Mouse (Mus musculus) lung, adult 2 months (tissue): Measurements from ENCODE around the gene Ptpa.

Experiments
- CTCF ChIP-seq: fragments of 200-500 bp; IDR thresholded peaks from 2 replicates; pipeline ENCODE4 v1.5.1; 2011; ENCODE audit warnings: mild to moderate bottlenecking, low read length, control low read depth; ENCODE audit not compliant: insufficient read depth
- POLR2A ChIP-seq: fragments of 200-500 bp; IDR thresholded peaks from 2 replicates; pipeline ENCODE4 v1.6.1; 2011; ENCODE audit warnings: low read depth, mild to moderate bottlenecking, control low read depth, low read length, borderline replicate concordance; ENCODE audit errors: extremely low read depth

GRCm38 (mm10) chr2:30436809-30437208 is 21.0 kb downstream of the Ptpa start:
- TF ChIP-seq POLR2A (no peak), CTCF (no peak)
